20 mouse cellular contexts compared by ENCODE assay signal in genomic region chr5:131075795-131076194, GRCm38 (mm10).
DNase-seq lines count a peak whose midpoint lies in the region; ATAC-seq and TF ChIP-seq lines count a peak whose summit lies in the region.
"Had no signal": no experiment of that assay in that cellular context is flagged by ENCODE, and none has a peak within 500 bp of the region (broad histone marks: within the 10 kb centered on the region; RNA-seq: fewer than 3 reads in every experiment).

No protein-coding gene starts in this region.

- H3K36me3 ChIP-seq in forebrain, postnatal 0 days (ENCODE audit: insufficient read depth) = no peaks in the 10 kb centered on the region
- no peaks in the 10 kb centered on the region for H3K36me3 ChIP-seq in forebrain, embryonic 12.5 days (replicated peaks)
- no peaks in the 10 kb centered on the region for H3K36me3 ChIP-seq in lung, postnatal 0 days (ENCODE audit: insufficient read depth, low read length)
- H3K36me3 ChIP-seq: embryonic facial prominence, embryonic 13.5 days; heart, embryonic 12.5 days; hindbrain, embryonic 15.5 days had no signal

- TF ChIP-seq CTCF in forebrain, postnatal 0 days (IDR thresholded peaks at IDR 0.05; ENCODE audit: low read depth) = peak; percentile 20
- TF ChIP-seq CTCF in lung, postnatal 0 days (IDR thresholded peaks at IDR 0.05) = peak; percentile 3; the same call in 1 of the 2 replicates

- H3K4me1 ChIP-seq in forebrain, postnatal 0 days (ENCODE audit: insufficient read depth) = no peaks in the 10 kb centered on the region
- H3K4me1 ChIP-seq in forebrain, embryonic 12.5 days = no peaks in the 10 kb centered on the region
- H3K4me1 ChIP-seq in lung, postnatal 0 days (ENCODE audit: insufficient read depth, low read depth, low read length) = no peaks in the 10 kb centered on the region
- H3K4me1 ChIP-seq: embryonic facial prominence, embryonic 13.5 days; forebrain, embryonic 13.5 days; heart, embryonic 12.5 days; hindbrain, embryonic 15.5 days had no signal

- H3K27ac ChIP-seq in forebrain, postnatal 0 days (ENCODE audit: low read depth, low read length) = no peak overlapping the region
- no peak overlapping the region for H3K27ac ChIP-seq in forebrain, embryonic 12.5 days
- H3K27ac ChIP-seq in lung, postnatal 0 days (ENCODE audit: low read length) = no peak overlapping the region
- H3K27ac ChIP-seq: embryonic facial prominence, embryonic 13.5 days; forebrain, embryonic 13.5 days; gastrocnemius, adult 2 months; hindbrain, embryonic 15.5 days had no signal

- H3K9ac ChIP-seq in forebrain, postnatal 0 days = no peak overlapping the region
- no peak overlapping the region for H3K9ac ChIP-seq in forebrain, embryonic 12.5 days
- H3K9ac ChIP-seq in lung, postnatal 0 days (replicated peaks; ENCODE audit: low read depth) = no peak overlapping the region
- H3K9ac ChIP-seq: embryonic facial prominence, embryonic 13.5 days; forebrain, embryonic 13.5 days; heart, embryonic 12.5 days; hindbrain, embryonic 15.5 days had no signal

- 98% methylated on average over 7 of the region's 7 CpGs for WGBS in forebrain, postnatal 0 days
- 95% methylated on average over 7 of the region's 7 CpGs for WGBS in forebrain, embryonic 12.5 days
- WGBS in lung, postnatal 0 days = 87% methylated on average over 7 of the region's 7 CpGs

- H3K4me2 ChIP-seq in forebrain, postnatal 0 days (ENCODE audit: low read depth) = no peak overlapping the region
- H3K4me2 ChIP-seq in forebrain, embryonic 12.5 days = no peak overlapping the region
- H3K4me2 ChIP-seq in lung, postnatal 0 days (replicated peaks; ENCODE audit: low read depth, low read length) = no peak overlapping the region
- H3K4me2 ChIP-seq: embryonic facial prominence, embryonic 13.5 days; forebrain, embryonic 13.5 days; heart, embryonic 12.5 days; hindbrain, embryonic 15.5 days had no signal

- no peak for DNase-seq in forebrain, postnatal 0 days
- no peak for DNase-seq in lung, postnatal 0 days (ENCODE audit: low spot score)
- DNase-seq in lung, adult 18-20 months = no peak
- DNase-seq in ZHBTc4 (ENCODE audit: low read depth, low spot score) = peak; percentile 45
- DNase-seq in cerebellum, postnatal 36 days = no peak
- no peak for DNase-seq in right cerebral cortex, adult 2 months (ENCODE audit: low spot score in 2 of 2)
- DNase-seq: adrenal gland, postnatal 10 days; B cell, adult 2 months; cerebellum, adult 11 months; cerebellum, adult 8-10 months; cerebellum, postnatal 14 days; gastrocnemius, adult 2 months; gastrocnemius, postnatal 25 days; heart, postnatal 36 days had no signal

- H3K4me3 ChIP-seq in forebrain, postnatal 0 days (ENCODE audit: low read depth, low read length) = no peak overlapping the region
- H3K4me3 ChIP-seq in forebrain, embryonic 12.5 days (replicated peaks) = no peak overlapping the region
- H3K4me3 ChIP-seq in lung, postnatal 0 days (ENCODE audit: low read depth, low read length) = no peak overlapping the region
- H3K4me3 ChIP-seq: embryonic facial prominence, embryonic 13.5 days; forebrain, embryonic 13.5 days; gastrocnemius, adult 2 months; heart, embryonic 12.5 days; hindbrain, embryonic 15.5 days had no signal

- no peak for ATAC-seq in forebrain, postnatal 0 days
- no peak for ATAC-seq in forebrain, embryonic 12.5 days (ENCODE audit: low FRiP score)
- no peak for ATAC-seq in lung, postnatal 0 days
- ATAC-seq: CD4-positive, CD25-positive, alpha-beta regulatory T cell, adult 4 months; forebrain, embryonic 13.5 days had no signal

- no peak for TF ChIP-seq EP300 in lung, postnatal 0 days (IDR thresholded peaks at IDR 0.05)

- H3K9me3 ChIP-seq in forebrain, postnatal 0 days (ENCODE audit: low read length) = no peaks in the 10 kb centered on the region
- H3K9me3 ChIP-seq in forebrain, embryonic 12.5 days = 0 out of 2 replicates have a peak, but pooled peaks cover 4% of the 10 kb centered on the region
- no peaks in the 10 kb centered on the region for H3K9me3 ChIP-seq in lung, postnatal 0 days (ENCODE audit: low read length)
- H3K9me3 ChIP-seq: embryonic facial prominence, embryonic 13.5 days; forebrain, embryonic 13.5 days; hindbrain, embryonic 15.5 days had no signal

- H3K27me3 ChIP-seq in forebrain, postnatal 0 days (ENCODE audit: insufficient read depth, low read length) = no peaks in the 10 kb centered on the region
- H3K27me3 ChIP-seq in forebrain, embryonic 12.5 days = no peaks in the 10 kb centered on the region
- no peaks in the 10 kb centered on the region for H3K27me3 ChIP-seq in lung, postnatal 0 days (replicated peaks; ENCODE audit: insufficient read depth, low read length)
- H3K27me3 ChIP-seq: embryonic facial prominence, embryonic 13.5 days; forebrain, embryonic 13.5 days; heart, embryonic 12.5 days; hindbrain, embryonic 15.5 days had no signal
